Mouse (Mus musculus) intestine, embryonic 15.5 days (tissue): ENCODE measurements around the gene Gtf2h3. TPM values are rescaled to one million over a fixed set of nuclear protein-coding genes. Genes with fewer than 3 reads are reported as not detected.
"Not testable (repeated sequence)": the region's sequence is repeated elsewhere in the genome, so short reads cannot be mapped to it uniquely, and the experiment has no call there.

Source experiments
- ATAC-seq: fragments of 200-750 bp; cut with Nextera tagmentation; 2 replicates; pipeline ENCODE4 v1.8.0; 2017; ENCODE audit warnings: moderate TSS enrichment, moderate library complexity
- H3K27ac ChIP-seq: fragments of 300-500 bp; sonication (generic); 2 replicates; pipeline ENCODE4 v1.5.1; 2015; ENCODE audit warnings: mild to moderate bottlenecking, inconsistent platforms
- H3K27me3 ChIP-seq: fragments of 300-500 bp; sonication (generic); replicated peaks from 2 replicates; pipeline ENCODE4 v1.6.1; 2015; ENCODE audit warnings: inconsistent platforms
- H3K36me3 ChIP-seq: fragments of 300-500 bp; sonication (generic); 2 replicates; pipeline ENCODE4 v1.6.1; 2015; ENCODE audit warnings: inconsistent platforms
- H3K4me1 ChIP-seq: fragments of 300-500 bp; sonication (generic); replicated peaks from 2 replicates; pipeline ENCODE4 v1.6.1; 2015; ENCODE audit warnings: inconsistent platforms
- H3K4me2 ChIP-seq: fragments of 300-500 bp; sonication (generic); replicated peaks from 2 replicates; pipeline ENCODE4 v1.6.1; 2015; ENCODE audit warnings: mild to moderate bottlenecking, inconsistent platforms
- H3K4me3 ChIP-seq: fragments of 300-500 bp; sonication (generic); replicated peaks from 2 replicates; pipeline ENCODE4 v1.5.1; 2015; ENCODE audit warnings: inconsistent platforms
- H3K9ac ChIP-seq: fragments of 300-500 bp; sonication (generic); 2 replicates; pipeline ENCODE4 v1.6.1; 2015; ENCODE audit warnings: inconsistent platforms
- H3K9me3 ChIP-seq: fragments of 300-500 bp; sonication (generic); 2 replicates; pipeline ENCODE4 v1.6.1; 2016; ENCODE audit warnings: inconsistent platforms
- WGBS: fragments of 180-500 bp; shearing (Covaris S2); methylation state at CpG from one replicate; pipeline ENCODE4 v1.1.7; 2015; 5-methylcytosine and 5-hydroxymethylcytosine counted together
- polyA plus RNA-seq: library from polyadenylated mRNA; unstranded; fragments of >200 nt; fragmentation: Nextera tagmentation; extraction: Ambion mirVana; gene quantifications from 2 replicates; pipeline ENCODE4 v1.2.1, GENCODE M21; 2015

Gene Gtf2h3
- polyA plus RNA-seq, 1 experiment from 2014 or later, result 57.6 TPM

DNA sequence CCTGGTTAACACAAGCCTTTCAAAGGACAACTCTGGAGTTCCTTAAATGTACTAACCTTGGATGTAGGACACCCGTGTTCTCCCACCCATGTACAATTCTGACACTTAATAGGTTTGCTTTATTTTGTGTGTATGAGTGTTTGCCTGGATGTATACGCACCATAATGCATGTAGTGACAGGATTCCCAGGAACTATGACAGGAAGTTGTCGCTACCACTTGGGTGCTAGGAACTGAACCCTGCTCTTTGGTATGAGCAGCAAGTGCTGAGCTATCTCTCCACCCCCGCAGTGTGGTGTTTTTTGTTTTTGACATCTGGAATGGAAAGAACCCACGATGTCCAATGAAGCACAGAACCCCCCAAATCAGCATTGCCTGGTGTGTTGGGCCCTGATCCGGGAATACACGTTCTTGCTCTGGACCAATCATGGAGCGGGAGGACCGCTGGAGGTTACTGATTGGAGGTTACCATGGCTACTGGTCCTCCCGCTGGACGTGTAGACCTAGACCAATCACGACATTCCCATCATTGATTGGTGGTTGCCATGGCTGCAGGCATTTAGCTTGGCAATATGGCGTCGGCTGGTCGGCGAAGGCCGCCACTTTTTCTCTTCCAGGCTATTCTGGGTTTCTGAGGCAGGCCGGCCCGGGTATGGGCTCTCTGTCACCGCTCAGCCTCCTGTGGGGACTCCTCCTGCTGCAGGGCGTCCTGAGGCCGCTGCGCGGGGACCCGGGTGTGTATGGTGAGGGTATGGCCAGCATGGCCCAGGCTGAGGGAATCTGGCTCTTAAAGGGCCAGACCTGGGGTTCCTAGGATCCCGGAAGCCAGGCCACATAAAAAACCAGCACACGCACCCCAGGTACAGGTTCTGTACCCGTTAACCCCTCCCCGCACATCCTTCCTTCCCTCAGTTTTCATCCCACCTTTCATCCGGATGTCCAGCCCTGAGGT lies 19.6 kb downstream of the Gtf2h3 start:
- H3K4me2 ChIP-seq, result peak overlapping the region; percentile 87
- peak; percentile 100 for ATAC-seq
- no peaks in the 10 kb centered on the region for H3K27me3 ChIP-seq
- WGBS, result 6% methylated on average over 30 of the region's 30 CpGs
- no peaks in the 10 kb centered on the region for H3K9me3 ChIP-seq
- H3K4me3 ChIP-seq, result peak overlapping the region; percentile 86
- H3K4me1 ChIP-seq, result peaks cover 5% of the 10 kb centered on the region
- peak overlapping the region; percentile 72 for H3K9ac ChIP-seq
- no peak overlapping the region for H3K27ac ChIP-seq
- peaks cover 20% of the 10 kb centered on the region; the same call in 1 of the 2 replicates for H3K36me3 ChIP-seq

DNA sequence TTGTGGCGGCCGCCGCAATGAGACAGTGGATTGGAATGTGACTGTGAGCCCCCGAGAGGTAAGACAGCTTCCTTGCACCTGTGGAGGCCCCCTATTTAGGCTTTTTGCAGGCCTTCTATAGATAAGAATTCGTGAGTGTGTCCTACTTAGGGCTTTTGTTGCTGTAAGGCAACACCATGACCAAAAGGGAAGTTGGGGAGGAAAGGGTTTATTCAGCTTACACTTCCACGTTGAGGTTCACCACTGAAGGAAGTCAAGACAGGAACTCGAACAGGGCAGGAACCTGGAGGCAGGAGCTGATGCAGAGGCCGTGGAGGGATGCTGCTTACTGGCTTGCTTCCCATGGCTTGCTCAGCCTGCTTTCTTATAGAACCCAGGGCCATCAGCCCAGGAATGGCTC lies 20.8 kb downstream of the Gtf2h3 start:
- not testable (repeated sequence) for H3K9me3 ChIP-seq, H3K4me3 ChIP-seq, H3K9ac ChIP-seq, H3K4me1 ChIP-seq, H3K4me2 ChIP-seq, H3K27me3 ChIP-seq, H3K27ac ChIP-seq, ATAC-seq
- WGBS, result 56% methylated on average over 8 of the region's 8 CpGs
- H3K36me3 ChIP-seq, result peaks cover 12% of the 10 kb centered on the region; the same call in 1 of the 2 replicates

- Histone ChIP-seq H3K4me3 (no peak overlapping the region), H3K36me3 (no peaks in the 10 kb centered on the region), H3K9me3 (no peaks in the 10 kb centered on the region), H3K9ac (no peak overlapping the region), H3K27ac (no peak overlapping the region), H3K4me2 (no peak overlapping the region), H3K4me1 (peaks cover 5% of the 10 kb centered on the region), H3K27me3 (no peaks in the 10 kb centered on the region)
- WGBS, result 65% methylated on average over 5 of the region's 5 CpGs
- ATAC-seq, result no peak
Observed at GRCm38 (mm10) chr5:124602349-124602748, 23.4 kb downstream of the Gtf2h3 start.

DNA sequence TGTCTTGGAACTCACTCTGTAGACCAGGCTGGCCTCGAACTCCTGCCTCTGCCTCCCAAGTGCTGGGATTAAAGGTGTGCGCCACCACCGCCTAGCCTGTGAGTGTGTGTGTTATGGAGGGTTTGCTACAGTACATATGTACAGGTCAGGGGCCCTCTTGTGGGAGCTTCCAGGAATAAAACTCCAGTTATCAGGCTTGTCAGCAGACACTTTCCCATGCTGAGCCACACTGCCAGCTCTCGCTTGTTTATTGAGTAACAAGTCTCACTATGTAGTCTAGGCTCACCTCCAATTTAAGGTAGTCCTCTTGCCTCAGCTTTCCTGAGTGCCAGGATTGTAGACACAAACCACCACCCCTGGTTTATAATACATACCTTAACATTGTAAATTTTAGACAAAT lies 25.4 kb downstream of the Gtf2h3 start:
- WGBS, result 88% methylated on average over 4 of the region's 4 CpGs
- H3K4me3 ChIP-seq, result no peak overlapping the region
- no peaks in the 10 kb centered on the region for H3K36me3 ChIP-seq
- no peak overlapping the region for H3K4me2 ChIP-seq
- no peaks in the 10 kb centered on the region for H3K27me3 ChIP-seq
- H3K4me1 ChIP-seq, result peaks cover under 1% of the 10 kb centered on the region; the same call in 1 of the 2 replicates
- no peak overlapping the region for H3K9ac ChIP-seq
- ATAC-seq, result peak; percentile 19; the same call in 1 of the 2 replicates
- H3K27ac ChIP-seq, result no peak overlapping the region
- H3K9me3 ChIP-seq, result no peaks in the 10 kb centered on the region

DNA sequence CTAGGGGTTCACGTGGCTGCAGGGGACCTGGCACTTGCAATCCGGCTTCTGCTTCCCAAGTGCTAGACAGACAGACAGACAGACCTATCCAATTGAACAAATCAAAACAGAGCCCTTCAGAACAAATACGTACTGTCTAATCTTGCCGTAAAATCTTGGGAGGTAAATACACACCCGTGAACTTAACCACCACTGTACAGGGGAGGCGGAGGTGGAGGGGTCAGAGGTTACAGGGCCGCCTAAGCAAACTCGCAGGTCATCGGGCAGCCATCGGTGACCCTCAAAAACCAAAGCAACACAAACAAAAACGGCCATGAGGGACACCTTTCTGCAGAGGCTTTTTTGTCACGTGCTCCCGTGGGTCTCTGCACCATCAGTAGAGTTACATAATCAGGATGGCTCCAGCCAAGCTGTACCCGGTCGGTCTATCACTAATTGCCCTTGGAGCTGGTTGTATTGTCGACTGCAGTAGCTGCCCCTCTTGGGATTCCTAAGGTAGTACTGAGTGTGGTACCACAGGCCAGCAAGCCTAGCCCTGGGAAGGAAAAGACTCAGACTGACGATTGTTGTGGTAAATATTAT lies 26.2 kb downstream of the Gtf2h3 start:
- H3K9me3 ChIP-seq, result no peaks in the 10 kb centered on the region
- H3K4me2 ChIP-seq, result no peak overlapping the region
- H3K27me3 ChIP-seq, result no peaks in the 10 kb centered on the region
- no peaks in the 10 kb centered on the region for H3K4me1 ChIP-seq
- H3K4me3 ChIP-seq, result no peak overlapping the region
- H3K36me3 ChIP-seq, result no peaks in the 10 kb centered on the region
- WGBS, result 80% methylated on average over 17 of the region's 17 CpGs
- no peak; the same call in 1 of the 2 replicates for ATAC-seq
- H3K9ac ChIP-seq, result no peak overlapping the region
- no peak overlapping the region for H3K27ac ChIP-seq

DNA sequence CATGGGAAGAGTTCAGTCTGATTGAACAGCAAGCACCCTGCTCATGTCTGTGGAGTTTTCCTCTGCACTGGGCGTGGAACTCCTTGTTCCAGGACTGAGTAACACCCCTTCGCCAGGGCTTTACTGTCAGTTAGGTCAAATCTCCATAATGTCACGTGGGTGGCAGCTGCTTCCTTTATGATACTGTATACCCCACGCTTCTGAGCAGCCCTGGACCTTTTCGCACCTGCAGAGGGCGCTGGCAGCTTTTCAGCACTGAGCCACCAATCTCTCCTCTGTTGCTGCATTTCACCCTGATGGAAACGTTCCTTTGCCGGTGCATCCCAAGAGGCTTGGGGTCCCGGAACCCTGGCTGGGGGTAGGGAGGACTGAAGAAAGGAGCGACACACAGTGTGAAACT lies 32.0 kb downstream of the Gtf2h3 start:
- H3K27ac ChIP-seq, result no peak overlapping the region
- no peaks in the 10 kb centered on the region for H3K4me1 ChIP-seq
- H3K4me2 ChIP-seq, result no peak overlapping the region
- H3K4me3 ChIP-seq, result no peak overlapping the region
- no peaks in the 10 kb centered on the region for H3K36me3 ChIP-seq
- no peak overlapping the region for H3K9ac ChIP-seq
- no peaks in the 10 kb centered on the region for H3K27me3 ChIP-seq
- 76% methylated on average over 10 of the region's 10 CpGs for WGBS
- no peak for ATAC-seq
- H3K9me3 ChIP-seq, result no peaks in the 10 kb centered on the region

DNA sequence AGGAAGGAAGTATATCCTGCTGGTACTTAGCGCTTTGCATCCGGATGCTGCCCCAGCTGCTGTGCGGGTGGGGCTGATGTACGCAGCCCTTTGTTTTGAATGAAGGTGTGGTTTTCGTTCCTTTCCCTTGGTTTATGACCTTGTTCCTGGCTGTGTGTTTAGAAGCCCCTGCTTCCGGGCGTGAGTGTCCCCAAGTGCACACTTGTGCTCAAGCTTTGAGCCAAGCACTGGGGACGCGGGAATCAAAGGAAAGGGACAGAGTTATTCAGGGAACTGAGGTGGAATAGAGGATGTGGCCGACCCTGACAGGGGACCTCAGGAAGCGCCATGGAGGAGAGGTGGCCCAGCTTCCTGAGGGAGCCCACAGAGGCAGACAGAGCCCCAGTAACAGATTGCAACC lies 35.8 kb downstream of the Gtf2h3 start:
- no peak overlapping the region for H3K4me2 ChIP-seq
- H3K4me1 ChIP-seq, result no peaks in the 10 kb centered on the region
- H3K9ac ChIP-seq, result no peak overlapping the region
- 0 out of 2 replicates have a peak, but pooled peaks have one; percentile 55 for ATAC-seq
- no peaks in the 10 kb centered on the region for H3K9me3 ChIP-seq
- no peaks in the 10 kb centered on the region for H3K36me3 ChIP-seq
- H3K27ac ChIP-seq, result no peak overlapping the region
- WGBS, result 73% methylated on average over 11 of the region's 11 CpGs
- no peaks in the 10 kb centered on the region for H3K27me3 ChIP-seq
- no peak overlapping the region for H3K4me3 ChIP-seq

DNA sequence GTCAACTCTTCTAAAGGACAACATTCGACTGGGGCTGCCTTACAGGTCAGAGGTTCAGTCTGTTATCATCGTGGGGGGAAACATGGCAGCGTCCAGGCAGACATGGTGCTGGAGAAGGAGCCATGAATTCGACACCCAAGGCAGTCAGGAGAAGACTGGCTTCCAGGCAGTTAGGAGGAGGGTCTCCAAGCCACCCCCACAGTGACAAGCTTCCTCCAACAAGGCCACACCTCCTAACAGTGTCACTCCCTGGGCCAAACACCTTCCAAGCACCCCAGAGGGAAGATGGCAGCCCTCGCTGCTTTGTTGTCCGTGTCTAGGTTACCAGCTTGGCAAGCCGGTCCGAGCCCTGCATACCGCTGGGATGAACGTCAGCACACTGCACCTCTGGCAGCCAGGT lies 39.8 kb downstream of the Gtf2h3 start:
- WGBS, result 84% methylated on average over 10 of the region's 10 CpGs
- Histone ChIP-seq H3K9me3 (no peaks in the 10 kb centered on the region), H3K27ac (no peak overlapping the region), H3K4me3 (no peak overlapping the region), H3K4me2 (no peak overlapping the region), H3K9ac (no peak overlapping the region), H3K27me3 (no peaks in the 10 kb centered on the region), H3K4me1 (no peaks in the 10 kb centered on the region), H3K36me3 (no peaks in the 10 kb centered on the region)
- ATAC-seq, result no peak

DNA sequence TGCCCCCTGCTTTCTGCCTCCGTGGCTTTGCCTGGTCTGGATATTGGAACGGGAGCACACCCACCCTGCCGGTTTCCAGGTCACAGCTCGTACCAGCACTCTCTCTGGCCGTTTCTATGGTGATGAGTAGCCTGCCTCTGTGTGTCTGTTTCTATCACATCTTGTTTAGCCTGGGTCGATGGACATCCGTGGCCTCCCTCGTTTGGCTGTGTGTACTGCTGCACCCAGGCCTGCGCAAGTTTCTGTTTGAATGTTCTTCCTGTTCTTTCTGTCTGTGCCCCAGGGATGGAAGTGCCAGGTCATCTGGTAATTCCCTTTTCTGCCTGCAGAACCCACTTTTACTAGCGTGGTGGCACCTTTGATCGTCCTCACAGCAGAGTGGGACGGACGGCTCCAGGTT lies 42.4 kb downstream of the Gtf2h3 start:
- Histone ChIP-seq H3K27me3 (no peaks in the 10 kb centered on the region), H3K9me3 (no peaks in the 10 kb centered on the region), H3K36me3 (no peaks in the 10 kb centered on the region), H3K4me1 (no peaks in the 10 kb centered on the region), H3K27ac (no peak overlapping the region), H3K9ac (no peak overlapping the region), H3K4me3 (no peak overlapping the region), H3K4me2 (no peak overlapping the region)
- 72% methylated on average over 13 of the region's 13 CpGs for WGBS
- ATAC-seq, result no peak

- no peak overlapping the region for H3K4me3 ChIP-seq
- WGBS, result 88% methylated on average over 15 of the region's 15 CpGs
- H3K4me1 ChIP-seq, result peaks cover 1% of the 10 kb centered on the region; the same call in 1 of the 2 replicates
- no peak overlapping the region for H3K9ac ChIP-seq
- no peaks in the 10 kb centered on the region for H3K9me3 ChIP-seq
- H3K27ac ChIP-seq, result no peak overlapping the region
- H3K4me2 ChIP-seq, result no peak overlapping the region
- H3K27me3 ChIP-seq, result no peaks in the 10 kb centered on the region
- H3K36me3 ChIP-seq, result no peaks in the 10 kb centered on the region
- ATAC-seq, result no peak
Observed at GRCm38 (mm10) chr5:124622890-124623289, 44.0 kb downstream of the Gtf2h3 start.

DNA sequence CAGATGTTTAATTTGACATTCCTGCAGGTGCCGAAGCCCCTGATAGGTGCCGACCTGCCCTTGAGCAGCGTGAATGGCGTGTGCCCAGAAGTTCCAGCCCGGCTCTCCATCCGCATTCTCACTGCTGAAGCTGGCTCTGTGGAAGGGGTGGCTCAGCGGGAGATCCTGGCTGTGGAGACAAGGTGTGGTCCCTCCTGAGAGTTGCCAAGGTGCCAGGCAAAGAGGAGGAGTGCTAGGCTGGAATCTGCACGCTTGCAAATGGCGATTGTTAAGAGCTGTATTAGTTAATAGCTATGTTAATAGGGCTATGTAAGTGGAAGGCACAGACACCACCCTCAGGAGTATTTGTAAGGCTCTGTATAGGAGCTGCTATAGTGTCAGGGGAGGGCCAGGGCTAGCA lies 45.4 kb downstream of the Gtf2h3 start:
- 93% methylated on average over 9 of the region's 9 CpGs for WGBS
- no peak overlapping the region for H3K4me2 ChIP-seq
- H3K9ac ChIP-seq, result no peak overlapping the region
- no peaks in the 10 kb centered on the region for H3K9me3 ChIP-seq
- no peak overlapping the region for H3K4me3 ChIP-seq
- no peaks in the 10 kb centered on the region for H3K36me3 ChIP-seq
- peaks cover 6% of the 10 kb centered on the region for H3K4me1 ChIP-seq
- no peak overlapping the region for H3K27ac ChIP-seq
- H3K27me3 ChIP-seq, result no peaks in the 10 kb centered on the region
- no peak for ATAC-seq

DNA sequence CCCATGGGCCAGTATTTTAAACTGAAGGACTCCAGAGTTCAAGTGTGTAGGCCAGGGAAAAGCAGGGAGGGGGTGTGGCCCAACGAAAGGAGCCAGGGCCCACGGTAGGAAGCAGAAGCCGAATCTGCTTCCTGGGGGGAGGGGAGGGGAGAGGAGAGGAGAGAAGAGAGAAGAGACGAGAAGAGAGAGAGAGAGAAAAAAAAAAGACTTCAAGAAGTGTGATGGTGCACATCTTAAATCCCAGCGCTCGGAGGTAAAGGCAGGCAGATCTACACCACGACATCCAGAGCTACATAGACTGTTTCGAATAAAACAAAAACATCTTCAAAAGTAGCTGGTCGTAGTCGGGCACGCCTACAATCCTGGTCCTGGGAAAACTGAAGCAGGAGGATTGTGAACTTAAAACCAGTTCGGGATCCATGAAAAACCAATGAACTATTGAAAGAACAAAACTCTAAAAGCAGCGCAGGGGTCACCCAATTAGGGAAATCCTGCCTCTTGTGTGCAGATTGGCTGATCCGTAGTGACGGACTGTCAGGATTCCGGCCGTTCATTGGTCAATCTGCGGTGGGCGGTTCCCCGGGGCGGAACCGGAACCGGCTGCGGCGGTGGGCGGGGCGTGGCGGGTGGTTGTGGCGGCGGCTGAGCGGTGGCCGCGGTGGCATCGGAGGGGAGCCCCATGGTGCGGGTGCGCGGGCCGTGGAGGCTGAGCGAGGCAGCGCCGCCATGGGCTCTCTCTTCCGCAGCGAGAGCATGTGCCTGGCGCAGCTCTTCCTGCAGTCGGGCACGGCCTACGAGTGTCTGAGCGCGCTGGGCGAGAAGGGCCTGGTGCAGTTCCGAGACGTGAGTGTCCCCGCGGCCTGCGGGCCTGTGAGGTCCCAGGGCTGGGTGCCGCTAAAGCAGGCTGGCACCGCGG lies 49.8 kb downstream of the Gtf2h3 start, which contains the start of gene Atp6v0a2:
Gene Atp6v0a2 (plus strand): TSS at position 129 of the 916 bp plus-strand sequence.
- under 1% methylated on average over 58 of the region's 58 CpGs for WGBS

More for the DNA sequence above, 49.8 kb downstream of the Gtf2h3 start, which contains the start of gene Atp6v0a2:
- Histone ChIP-seq H3K4me2 (peak within 1 kb of the TSS; percentile 69), H3K4me3 (peak within 1 kb of the TSS; percentile 84), H3K9me3 (no peaks in the 10 kb centered on the region), H3K4me1 (peaks cover 18% of the 10 kb centered on the region), H3K27ac (peak within 1 kb of the TSS; percentile 80), H3K9ac (peak within 1 kb of the TSS; percentile 82), H3K36me3 (no peaks in the 10 kb centered on the region), H3K27me3 (no peaks in the 10 kb centered on the region)
- ATAC-seq, result peak; percentile 90
